Mouse (Mus musculus) spleen, postnatal 14 days (tissue): ENCODE results near the gene Tpst2.
A peak's percentile ranks its signal among the peaks of the same experiment; 100 is the strongest.
"Not testable (repeated sequence)": the region's sequence is repeated elsewhere in the genome, so short reads cannot be mapped to it uniquely, and the experiment has no call there.

Source experiments
- DNase-seq, 2 experiments: peaks; one replicate each; pipeline ENCODE4 v3.0.0; 2021 to 2022; ENCODE audit warnings: low spot score in 2 of 2

Tpst2 gene

GRCm38 (mm10) chr5:112297257-112297656 lies 20.8 kb downstream of the Tpst2 start:
- no peak for DNase-seq

- DNase-seq: no peak
Observed at GRCm38 (mm10) chr5:112298226-112298988, 21.9 kb downstream of the Tpst2 start.

- DNase-seq: no peak
Observed at GRCm38 (mm10) chr5:112299399-112299798, 22.9 kb downstream of the Tpst2 start.

- no peak for DNase-seq
Observed at GRCm38 (mm10) chr5:112300112-112300511, 23.6 kb downstream of the Tpst2 start.

GRCm38 (mm10) chr5:112300721-112301308 lies 24.3 kb downstream of the Tpst2 start:
- no peak for DNase-seq

- DNase-seq: no peak
Observed at GRCm38 (mm10) chr5:112301694-112302093, 25.2 kb downstream of the Tpst2 start.

- DNase-seq: no peak
Observed at GRCm38 (mm10) chr5:112302310-112302709, 25.8 kb downstream of the Tpst2 start.

- DNase-seq: no peak
Observed at GRCm38 (mm10) chr5:112305842-112306241, 29.4 kb downstream of the Tpst2 start.

- no peak for DNase-seq
Observed at GRCm38 (mm10) chr5:112313222-112313885, 36.9 kb downstream of the Tpst2 start.

GRCm38 (mm10) chr5:112316468-112316867 lies 40.0 kb downstream of the Tpst2 start:
- no peak for DNase-seq

- DNase-seq: no peak
Observed at GRCm38 (mm10) chr5:112317328-112317727, 40.8 kb downstream of the Tpst2 start.

- not testable (repeated sequence) for DNase-seq
Observed at GRCm38 (mm10) chr5:112319343-112319742, 42.9 kb downstream of the Tpst2 start.

GRCm38 (mm10) chr5:112320379-112320778 lies 43.9 kb downstream of the Tpst2 start:
- DNase-seq: no peak

- DNase-seq: no peak
Observed at GRCm38 (mm10) chr5:112320936-112321335, 44.4 kb downstream of the Tpst2 start.

GRCm38 (mm10) chr5:112321376-112321775 lies 44.9 kb downstream of the Tpst2 start:
- no peak for DNase-seq

GRCm38 (mm10) chr5:112323246-112323645 lies 46.8 kb downstream of the Tpst2 start:
- no peak for DNase-seq

- peak in 1 of 2 experiments; percentile 21 for DNase-seq
Observed at GRCm38 (mm10) chr5:112324637-112325545, 48.4 kb downstream of the Tpst2 start.

GRCm38 (mm10) chr5:112325546-112326445 lies 49.3 kb downstream of the Tpst2 start, which contains the start of gene Tfip11:
TSS of gene Tfip11 (plus strand) at chr5:112326358.
- peak; percentile 85 to 91 for DNase-seq

- DNase-seq: no peak
Observed at GRCm38 (mm10) chr5:112326446-112327009, 50.0 kb downstream of the Tpst2 start.

- no peak for DNase-seq
Observed at GRCm38 (mm10) chr5:112327854-112328253, 51.4 kb downstream of the Tpst2 start.
